Mouse (Mus musculus): ENCODE measurements at regions not wholly inside any gene's neighbourhood (a gene's known extent, or its start where the extent isn't known, plus 50 kb on each side); places are given as distances from the start of the nearest gene placed in this dataset.

- no peak for TF ChIP-seq ZC3H11A (IDR thresholded peaks at IDR 0.05; ENCODE audit: borderline replicate concordance, low read depth, low read length)
- no peak for TF ChIP-seq HCFC1 (IDR thresholded peaks at IDR 0.05; ENCODE audit: borderline replicate concordance, insufficient read depth, low read length)
- TF ChIP-seq MAFK (IDR thresholded peaks at IDR 0.05; ENCODE audit: insufficient read depth, low read depth, low read length), result no peak
Measured at GRCm38 (mm10) chr3:6228685-6229084, 391.6 kb downstream of the 1700008P02Rik start.
